Mouse (Mus musculus): ENCODE results near the gene Strn. TPM values are rescaled to one million over a fixed set of nuclear protein-coding genes. Genes with fewer than 3 reads are reported as not detected.

The Strn gene
- polyA plus RNA-seq (2014; fragmentation: Nextera tagmentation; extraction: Ambion mirVana) = 7.6 and 8.0 TPM in 2 replicates

DNA sequence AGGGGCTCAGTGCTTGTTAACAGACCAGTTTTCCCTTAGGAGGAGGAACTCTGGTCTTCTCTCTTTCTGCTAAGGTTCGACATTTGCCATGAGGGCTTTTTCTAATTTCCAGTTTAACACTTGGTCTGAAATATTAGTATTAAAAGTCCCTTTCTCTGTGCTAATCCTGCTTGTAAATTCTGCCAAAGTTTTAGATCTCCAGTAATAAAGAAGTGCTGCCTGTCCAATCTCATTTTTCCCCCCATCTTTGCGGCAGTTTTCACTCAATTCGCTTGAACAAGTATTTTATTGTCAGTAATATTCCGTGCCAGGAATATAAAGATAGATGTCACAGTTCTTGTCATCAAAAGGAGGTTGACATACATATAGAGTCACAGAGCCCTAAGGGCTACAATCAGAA lies at the start of gene Strn:
Strn (minus strand) TSS at position 101 of the 400 bp plus-strand sequence.
- no peak for ATAC-seq (ENCODE audit: low FRiP score)

DNA sequence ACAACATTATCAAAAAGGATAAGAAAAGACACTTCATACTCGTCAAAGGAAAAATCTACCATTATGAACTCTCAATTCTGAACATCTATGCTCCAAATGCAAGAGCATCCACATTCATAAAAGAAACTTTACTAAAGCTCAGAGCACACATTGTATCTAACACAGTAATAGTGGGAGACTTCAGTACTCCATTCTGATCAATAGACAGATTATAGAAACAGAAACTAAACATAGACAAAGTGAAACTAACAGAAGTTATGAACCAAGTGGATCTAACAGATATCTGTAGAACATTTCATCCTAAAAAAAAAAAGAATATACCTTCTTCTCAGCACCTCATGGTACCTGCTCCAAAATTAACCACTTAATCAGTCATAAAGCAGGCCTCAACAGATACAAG lies 41.8 kb upstream of the Strn start:
- Histone ChIP-seq H3K4me3 (replicated peaks; ENCODE audit: low read length) (no peak overlapping the region), H3K27me3 (ENCODE audit: control insufficient read depth, insufficient read depth, low read length) (no peaks in the 10 kb centered on the region), H3K4me1 (replicated peaks; ENCODE audit: control insufficient read depth, insufficient read depth, low read length) (no peaks in the 10 kb centered on the region), H3K4me2 (replicated peaks) (no peak overlapping the region), H3K27ac (no peak overlapping the region), H3K36me3 (replicated peaks; ENCODE audit: control insufficient read depth, insufficient read depth) (peaks cover 45% of the 10 kb centered on the region), H3K9ac (no peak overlapping the region), H3K9me3 (ENCODE audit: control insufficient read depth, low read length) (no peaks in the 10 kb centered on the region)
- 96% methylated on average over 1 of the region's 1 CpGs for WGBS
- ATAC-seq (ENCODE audit: low FRiP score) = no peak
- no peak for DNase-seq (ENCODE audit: low spot score)

More for the DNA sequence above, at the start of gene Strn:
- no peaks in the 10 kb centered on the region for H3K9me3 ChIP-seq (ENCODE audit: control insufficient read depth, low read length)
- peak within 1 kb of the TSS; percentile 82 for H3K27ac ChIP-seq
- H3K4me3 ChIP-seq (replicated peaks; ENCODE audit: low read length) = peak within 1 kb of the TSS; percentile 99
- H3K4me2 ChIP-seq (replicated peaks) = peak within 1 kb of the TSS; percentile 74
- H3K27me3 ChIP-seq (ENCODE audit: control insufficient read depth, insufficient read depth, low read length) = no peaks in the 10 kb centered on the region
- H3K36me3 ChIP-seq (replicated peaks; ENCODE audit: control insufficient read depth, insufficient read depth) = no peaks in the 10 kb centered on the region
- H3K9ac ChIP-seq = peak within 1 kb of the TSS; percentile 95
- H3K4me1 ChIP-seq (replicated peaks; ENCODE audit: control insufficient read depth, insufficient read depth, low read length) = peaks cover 25% of the 10 kb centered on the region
- WGBS = 38% methylated on average over 4 of the region's 4 CpGs
- no peak for DNase-seq (ENCODE audit: low spot score)

DNA sequence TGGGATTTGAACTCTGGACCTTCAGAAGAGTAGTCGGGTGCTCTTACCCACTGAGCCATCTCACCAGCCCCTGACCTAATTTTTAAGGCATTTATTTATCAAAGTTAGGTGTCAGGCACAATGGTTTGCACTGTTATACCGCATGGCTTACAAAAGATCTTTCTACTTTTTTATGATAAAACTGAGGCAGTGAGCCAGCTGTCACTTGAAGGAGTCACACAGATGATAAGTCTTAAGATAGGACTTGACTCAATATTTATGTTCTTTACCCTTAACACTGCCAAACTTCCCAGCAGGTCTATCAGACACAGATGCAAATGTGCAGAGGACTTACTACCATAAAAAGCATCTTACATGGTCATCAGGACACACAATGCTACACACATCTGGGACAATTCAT lies 35.3 kb upstream of the Strn start:
- H3K36me3 ChIP-seq (replicated peaks; ENCODE audit: control insufficient read depth, insufficient read depth) = peaks cover 72% of the 10 kb centered on the region

DNA sequence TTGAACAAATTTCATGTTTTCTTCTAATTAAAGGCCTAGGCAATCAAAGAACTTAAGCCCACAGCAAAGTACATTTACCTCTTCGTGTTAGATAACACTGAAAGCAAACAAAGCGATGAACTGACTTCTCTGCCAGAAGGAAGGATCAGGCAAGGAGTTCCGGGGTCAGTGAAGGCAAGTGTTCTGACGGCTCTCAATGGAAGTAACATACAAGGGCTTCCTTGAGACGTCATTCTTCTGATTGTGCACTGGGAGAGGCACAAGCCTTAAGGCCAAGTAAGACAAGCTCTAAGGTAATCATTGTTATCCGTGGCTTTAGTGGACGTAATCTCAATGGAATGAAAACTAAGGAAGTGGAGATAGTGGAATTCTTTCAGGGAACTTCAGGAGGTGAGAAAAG lies 33.9 kb upstream of the Strn start:
- DNase-seq (ENCODE audit: low spot score) (no peak), ATAC-seq (ENCODE audit: low FRiP score) (no peak)
- Histone ChIP-seq H3K9ac (no peak overlapping the region), H3K4me2 (replicated peaks) (no peak overlapping the region), H3K4me1 (replicated peaks; ENCODE audit: control insufficient read depth, insufficient read depth, low read length) (no peaks in the 10 kb centered on the region), H3K27me3 (ENCODE audit: control insufficient read depth, insufficient read depth, low read length) (no peaks in the 10 kb centered on the region), H3K36me3 (replicated peaks; ENCODE audit: control insufficient read depth, insufficient read depth) (peaks cover 77% of the 10 kb centered on the region), H3K4me3 (replicated peaks; ENCODE audit: low read length) (no peak overlapping the region), H3K9me3 (ENCODE audit: control insufficient read depth, low read length) (no peaks in the 10 kb centered on the region), H3K27ac (no peak overlapping the region)
- WGBS = 84% methylated on average over 7 of the region's 7 CpGs

More for the DNA sequence above, 35.3 kb upstream of the Strn start:
- no peak overlapping the region for H3K9ac ChIP-seq
- no peak overlapping the region for H3K27ac ChIP-seq
- ATAC-seq (ENCODE audit: low FRiP score) (no peak), DNase-seq (ENCODE audit: low spot score) (no peak)
- no peaks in the 10 kb centered on the region for H3K9me3 ChIP-seq (ENCODE audit: control insufficient read depth, low read length)
- no peaks in the 10 kb centered on the region for H3K27me3 ChIP-seq (ENCODE audit: control insufficient read depth, insufficient read depth, low read length)
- H3K4me2 ChIP-seq (replicated peaks) = no peak overlapping the region
- no peaks in the 10 kb centered on the region for H3K4me1 ChIP-seq (replicated peaks; ENCODE audit: control insufficient read depth, insufficient read depth, low read length)
- WGBS = 95% methylated on average over 2 of the region's 2 CpGs
- no peak overlapping the region for H3K4me3 ChIP-seq (replicated peaks; ENCODE audit: low read length)

DNA sequence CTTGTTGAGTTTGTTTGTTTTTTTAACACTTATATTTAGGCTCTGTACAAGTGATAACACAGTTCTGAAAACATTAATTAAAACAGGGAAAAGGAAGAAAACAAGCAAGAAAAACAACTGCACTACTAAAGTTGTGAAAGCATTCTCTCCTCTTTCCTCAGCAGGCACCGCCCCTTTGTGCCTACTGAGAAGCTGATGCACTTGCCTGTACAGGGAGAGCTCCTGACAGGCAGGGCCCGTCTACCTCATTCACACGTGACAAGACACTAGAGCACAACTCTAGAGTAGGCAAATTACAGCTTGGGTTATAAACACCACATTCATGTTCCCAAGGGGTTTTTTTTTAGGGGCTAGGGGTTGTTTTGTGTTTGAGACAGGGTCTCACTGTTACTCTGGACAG lies 32.3 kb upstream of the Strn start:
- DNase-seq (ENCODE audit: low spot score) (no peak), ATAC-seq (ENCODE audit: low FRiP score) (no peak)
- Histone ChIP-seq H3K36me3 (replicated peaks; ENCODE audit: control insufficient read depth, insufficient read depth) (peaks cover 86% of the 10 kb centered on the region), H3K9me3 (ENCODE audit: control insufficient read depth, low read length) (no peaks in the 10 kb centered on the region), H3K27ac (no peak overlapping the region), H3K4me3 (replicated peaks; ENCODE audit: low read length) (no peak overlapping the region), H3K4me1 (replicated peaks; ENCODE audit: control insufficient read depth, insufficient read depth, low read length) (no peaks in the 10 kb centered on the region), H3K4me2 (replicated peaks) (no peak overlapping the region), H3K27me3 (ENCODE audit: control insufficient read depth, insufficient read depth, low read length) (no peaks in the 10 kb centered on the region), H3K9ac (no peak overlapping the region)
- WGBS = 89% methylated on average over 3 of the region's 3 CpGs

DNA sequence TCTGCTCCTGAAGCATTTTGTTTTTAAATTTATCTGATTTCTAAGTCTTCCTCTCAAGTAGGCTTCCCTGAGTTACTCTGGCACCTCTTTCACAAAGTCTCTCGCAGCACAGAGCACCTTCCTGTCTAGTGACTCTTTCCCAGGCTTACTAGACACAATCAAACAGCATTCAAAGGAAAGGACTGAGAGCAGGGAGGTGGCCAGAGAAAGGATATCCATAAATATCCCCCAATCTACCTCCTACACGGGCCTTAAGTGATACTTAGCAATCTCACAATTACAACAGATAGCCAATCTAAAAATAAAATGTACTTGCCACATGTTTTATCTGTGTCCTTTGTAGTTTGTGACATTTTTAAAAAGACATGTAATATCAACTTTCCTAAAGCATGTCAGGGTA lies 31.9 kb upstream of the Strn start:
- no peak for ATAC-seq (ENCODE audit: low FRiP score)
- H3K36me3 ChIP-seq (replicated peaks; ENCODE audit: control insufficient read depth, insufficient read depth) = peaks cover 90% of the 10 kb centered on the region
- no peak overlapping the region for H3K4me3 ChIP-seq (replicated peaks; ENCODE audit: low read length)
- DNase-seq (ENCODE audit: low spot score) = no peak
- no peak overlapping the region for H3K9ac ChIP-seq
- no peaks in the 10 kb centered on the region for H3K27me3 ChIP-seq (ENCODE audit: control insufficient read depth, insufficient read depth, low read length)
- no peaks in the 10 kb centered on the region for H3K4me1 ChIP-seq (replicated peaks; ENCODE audit: control insufficient read depth, insufficient read depth, low read length)
- H3K9me3 ChIP-seq (ENCODE audit: control insufficient read depth, low read length) = no peaks in the 10 kb centered on the region
- no peak overlapping the region for H3K4me2 ChIP-seq (replicated peaks)
- 91% methylated on average over 2 of the region's 2 CpGs for WGBS
- no peak overlapping the region for H3K27ac ChIP-seq

DNA sequence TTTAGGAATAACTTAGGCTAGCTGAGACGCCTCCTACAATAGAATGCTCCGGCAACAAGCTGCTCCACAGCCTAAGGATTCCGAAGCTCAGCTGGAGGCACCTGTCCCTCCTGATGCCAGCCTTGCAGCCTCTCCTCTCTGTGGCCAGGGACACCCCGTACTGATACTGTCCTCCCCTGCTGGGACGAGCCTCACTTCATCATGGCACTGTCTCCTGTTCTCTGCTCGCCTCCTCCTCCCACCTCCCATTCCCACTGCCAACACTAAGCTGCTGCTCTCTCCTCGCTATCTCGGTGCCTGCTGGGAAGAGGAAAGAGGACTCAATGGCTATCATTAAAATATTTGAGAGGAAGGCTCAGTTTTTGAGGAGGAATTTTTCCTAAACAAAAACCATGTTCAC lies 30.6 kb upstream of the Strn start:
- H3K4me2 ChIP-seq (replicated peaks) = no peak overlapping the region
- H3K36me3 ChIP-seq (replicated peaks; ENCODE audit: control insufficient read depth, insufficient read depth) = peaks cover 90% of the 10 kb centered on the region
- no peaks in the 10 kb centered on the region for H3K4me1 ChIP-seq (replicated peaks; ENCODE audit: control insufficient read depth, insufficient read depth, low read length)
- H3K9ac ChIP-seq = no peak overlapping the region
- ATAC-seq (ENCODE audit: low FRiP score) (no peak), DNase-seq (ENCODE audit: low spot score) (no peak)
- 80% methylated on average over 8 of the region's 8 CpGs for WGBS
- no peak overlapping the region for H3K27ac ChIP-seq
- no peaks in the 10 kb centered on the region for H3K9me3 ChIP-seq (ENCODE audit: control insufficient read depth, low read length)
- no peaks in the 10 kb centered on the region for H3K27me3 ChIP-seq (ENCODE audit: control insufficient read depth, insufficient read depth, low read length)
- H3K4me3 ChIP-seq (replicated peaks; ENCODE audit: low read length) = no peak overlapping the region

DNA sequence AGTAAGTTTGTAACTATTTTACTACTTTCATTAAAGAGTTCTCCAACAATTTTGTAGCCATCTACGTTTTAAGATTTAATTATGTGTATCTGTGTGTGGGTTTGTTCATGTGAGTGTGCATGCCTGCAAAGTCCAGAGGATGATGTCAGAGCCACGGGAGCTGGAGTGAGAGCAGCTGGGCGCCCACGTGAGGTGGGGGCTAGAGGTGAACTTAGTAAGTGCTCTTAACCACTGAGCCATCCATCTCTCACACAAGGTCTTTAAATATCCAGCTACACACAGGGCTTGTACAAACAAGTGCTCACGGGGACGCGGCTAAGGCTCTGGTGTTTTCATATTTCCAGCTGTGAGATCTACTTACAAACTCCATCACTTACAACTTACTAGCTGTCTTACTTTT lies 29.1 kb upstream of the Strn start:
- Histone ChIP-seq H3K4me3 (replicated peaks; ENCODE audit: low read length) (no peak overlapping the region), H3K4me1 (replicated peaks; ENCODE audit: control insufficient read depth, insufficient read depth, low read length) (no peaks in the 10 kb centered on the region), H3K4me2 (replicated peaks) (no peak overlapping the region), H3K9me3 (ENCODE audit: control insufficient read depth, low read length) (no peaks in the 10 kb centered on the region), H3K27ac (no peak overlapping the region), H3K27me3 (ENCODE audit: control insufficient read depth, insufficient read depth, low read length) (no peaks in the 10 kb centered on the region), H3K36me3 (replicated peaks; ENCODE audit: control insufficient read depth, insufficient read depth) (peaks cover 86% of the 10 kb centered on the region), H3K9ac (no peak overlapping the region)
- 88% methylated on average over 7 of the region's 7 CpGs for WGBS
- no peak for DNase-seq (ENCODE audit: low spot score)
- no peak for ATAC-seq (ENCODE audit: low FRiP score)

DNA sequence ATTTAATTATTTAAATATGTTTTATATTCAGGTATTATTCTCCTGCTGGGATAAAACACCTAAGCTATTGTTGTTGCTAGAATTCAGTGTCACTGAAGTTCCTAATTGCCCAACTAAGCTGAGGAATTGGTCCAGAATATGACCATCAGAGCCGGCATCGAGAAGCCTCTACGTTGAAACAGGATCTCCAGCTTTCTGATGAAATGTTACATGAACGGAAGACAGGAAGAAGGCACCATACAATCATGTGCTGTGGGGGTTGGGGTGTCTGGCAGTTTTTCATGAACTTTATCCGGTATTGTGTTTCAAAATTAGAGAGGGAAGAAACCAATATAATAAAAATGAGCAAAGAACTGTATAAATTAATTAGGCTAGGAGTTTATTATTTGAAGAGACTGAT lies 26.3 kb upstream of the Strn start:
- H3K36me3 ChIP-seq (replicated peaks; ENCODE audit: control insufficient read depth, insufficient read depth) = peaks cover 74% of the 10 kb centered on the region
- WGBS = 95% methylated on average over 5 of the region's 5 CpGs
- ATAC-seq (ENCODE audit: low FRiP score) (no peak), DNase-seq (ENCODE audit: low spot score) (no peak)
- H3K27ac ChIP-seq = no peak overlapping the region
- H3K9ac ChIP-seq = no peak overlapping the region
- H3K9me3 ChIP-seq (ENCODE audit: control insufficient read depth, low read length) = no peaks in the 10 kb centered on the region
- H3K27me3 ChIP-seq (ENCODE audit: control insufficient read depth, insufficient read depth, low read length) = no peaks in the 10 kb centered on the region
- no peak overlapping the region for H3K4me3 ChIP-seq (replicated peaks; ENCODE audit: low read length)
- H3K4me1 ChIP-seq (replicated peaks; ENCODE audit: control insufficient read depth, insufficient read depth, low read length) = no peaks in the 10 kb centered on the region
- no peak overlapping the region for H3K4me2 ChIP-seq (replicated peaks)

DNA sequence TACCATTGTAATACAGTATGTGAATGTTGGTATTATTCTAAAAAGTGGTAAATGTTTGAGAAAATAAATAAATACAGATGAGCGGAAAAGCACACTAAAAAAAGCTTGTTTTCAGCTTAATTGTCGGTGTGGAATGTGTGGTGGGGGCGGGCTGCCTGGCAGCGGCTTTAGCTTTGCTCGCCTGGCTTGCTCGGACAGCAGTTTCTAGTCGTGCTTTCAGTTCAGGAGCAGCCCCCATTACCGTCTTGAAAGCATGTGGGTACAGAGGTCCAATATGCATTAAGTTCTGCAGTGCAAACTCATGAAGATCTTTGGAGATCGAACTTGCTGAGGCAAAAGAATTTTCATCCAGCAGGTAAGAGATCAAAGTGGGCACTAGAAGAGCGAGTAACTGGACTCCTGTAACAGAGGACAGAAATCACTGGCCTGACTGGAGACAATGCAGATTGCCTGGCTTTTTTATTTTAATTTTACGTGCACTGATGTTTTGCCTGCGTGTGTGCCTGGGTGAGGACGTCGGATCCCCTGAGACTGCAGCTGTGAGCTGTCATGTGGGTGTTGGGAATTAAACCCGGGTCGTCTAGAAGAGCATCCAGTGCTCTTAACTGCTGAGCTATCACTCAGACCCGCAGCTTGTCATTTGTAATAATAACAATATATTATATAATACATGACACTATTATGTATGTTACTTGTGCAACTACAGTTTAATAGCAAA lies 16.1 kb upstream of the Strn start:
- Histone ChIP-seq H3K36me3 (replicated peaks; ENCODE audit: control insufficient read depth, insufficient read depth) (peaks cover 72% of the 10 kb centered on the region), H3K4me2 (replicated peaks) (no peak overlapping the region), H3K4me1 (replicated peaks; ENCODE audit: control insufficient read depth, insufficient read depth, low read length) (no peaks in the 10 kb centered on the region), H3K9ac (no peak overlapping the region), H3K27me3 (ENCODE audit: control insufficient read depth, insufficient read depth, low read length) (no peaks in the 10 kb centered on the region), H3K27ac (no peak overlapping the region), H3K4me3 (replicated peaks; ENCODE audit: low read length) (no peak overlapping the region), H3K9me3 (ENCODE audit: control insufficient read depth, low read length) (no peaks in the 10 kb centered on the region)
- DNase-seq (ENCODE audit: low spot score) (no peak), ATAC-seq (ENCODE audit: low FRiP score) (no peak)
- WGBS = 51% methylated on average over 17 of the region's 17 CpGs
